Mouse (Mus musculus): ENCODE data around the gene Slc16a12.

GRCm38 (mm10) chr19:34655227-34655805 is 91.8 kb downstream of the Slc16a12 start:
- TF ChIP-seq CHD2 (IDR thresholded peaks at IDR 0.05; ENCODE audit: low read depth, low read length) (peak; percentile 16; the same call in 1 of the 2 replicates), MAFK (IDR thresholded peaks at IDR 0.05; ENCODE audit: insufficient read depth, low read depth, low read length) (no peak)

All from ES-E14 (cell line).